Mouse (Mus musculus) hematopoietic stem cell, adult 5-6 weeks (primary cell): ENCODE measurements at regions not wholly inside any gene's neighbourhood (a gene's known extent, or its start where the extent isn't known, plus 50 kb on each side); places are given as distances from the start of the nearest gene placed in this dataset.

Experiments used
- ATAC-seq, 2 experiments: fragments of 125-278 bp in 1 of 2; replicated peaks in 1 of 2; 2 replicates each; pipeline ENCODE4 v1.8.0; 2016 to 2017; ENCODE audit warnings: inconsistent platforms in 2 of 2, mild to moderate bottlenecking in 2 of 2, moderate number of reproducible peaks in 2 of 2, low read depth in 1 of 2, moderate TSS enrichment in 1 of 2; ENCODE audit not compliant: low FRiP score in 2 of 2, poor library complexity in 2 of 2, severe bottlenecking in 2 of 2, insufficient read depth in 1 of 2, low TSS enrichment in 1 of 2

GRCm38 (mm10) chr10:21711866-21712265, 118.9 kb downstream of the 1700020N01Rik start:
- no peak for ATAC-seq

- no peak for ATAC-seq
These were observed 119.9 kb downstream of the 1700020N01Rik start for GRCm38 (mm10) chr10:21712828-21713227.

- ATAC-seq, result no peak
These were observed 122.5 kb downstream of the 1700020N01Rik start for GRCm38 (mm10) chr10:21715436-21715835.

GRCm38 (mm10) chr10:21718189-21718588, 125.2 kb downstream of the 1700020N01Rik start:
- ATAC-seq, result no peak

GRCm38 (mm10) chr10:21724351-21724750, 131.4 kb downstream of the 1700020N01Rik start:
- ATAC-seq, result no peak

GRCm38 (mm10) chr10:21724999-21725398, 132.1 kb downstream of the 1700020N01Rik start:
- ATAC-seq, result no peak

- ATAC-seq, result no peak
These were observed 141.7 kb upstream of the Sgk1 start for GRCm38 (mm10) chr10:21740256-21740655.

- no peak for ATAC-seq
These were observed 140.4 kb upstream of the Sgk1 start for GRCm38 (mm10) chr10:21741575-21741974.

GRCm38 (mm10) chr10:21741976-21742745, 139.8 kb upstream of the Sgk1 start:
- no peak for ATAC-seq

GRCm38 (mm10) chr10:21743396-21743795, 138.6 kb upstream of the Sgk1 start:
- no peak for ATAC-seq

GRCm38 (mm10) chr10:21744341-21744955, 137.5 kb upstream of the Sgk1 start:
- no peak for ATAC-seq

- no peak for ATAC-seq
These were observed 136.0 kb upstream of the Sgk1 start for GRCm38 (mm10) chr10:21745940-21746487.

GRCm38 (mm10) chr10:21746713-21747112, 135.3 kb upstream of the Sgk1 start:
- no peak for ATAC-seq

- no peak for ATAC-seq
These were observed 130.7 kb upstream of the Sgk1 start for GRCm38 (mm10) chr10:21751326-21751725.

GRCm38 (mm10) chr10:21752392-21752791, 129.6 kb upstream of the Sgk1 start:
- ATAC-seq, result no peak

GRCm38 (mm10) chr10:21754763-21755548, 127.0 kb upstream of the Sgk1 start:
- no peak for ATAC-seq

- ATAC-seq, result no peak
These were observed 126.3 kb upstream of the Sgk1 start for GRCm38 (mm10) chr10:21755717-21756116.

- ATAC-seq, result no peak
These were observed 125.2 kb upstream of the Sgk1 start for GRCm38 (mm10) chr10:21756811-21757210.
